8 mouse cellular contexts compared by ENCODE assay signal in genomic region chrX:168124043-168124442, GRCm38 (mm10).
A peak's percentile ranks its signal among the peaks of the same experiment; 100 is the strongest.
DNase-seq lines count a peak whose midpoint lies in the region; ATAC-seq and TF ChIP-seq lines count a peak whose summit lies in the region.

No protein-coding gene starts in this region.

- H3K27ac ChIP-seq in neural tube, embryonic 11.5 days (ENCODE audit: low read depth, low read length) = no peak overlapping the region
- H3K27ac ChIP-seq in limb, embryonic 13.5 days = no peak overlapping the region
- no peak overlapping the region for H3K27ac ChIP-seq in stomach, postnatal 0 days (replicated peaks)

- no peak for TF ChIP-seq CTCF in stomach, postnatal 0 days (IDR thresholded peaks at IDR 0.05; ENCODE audit: low read depth)

- no peak for ATAC-seq in neural tube, embryonic 11.5 days (ENCODE audit: insufficient read depth, low FRiP score, low TSS enrichment)
- ATAC-seq in limb, embryonic 13.5 days (ENCODE audit: low FRiP score, low read depth) = no peak
- no peak for ATAC-seq in stomach, postnatal 0 days (ENCODE audit: low FRiP score, low TSS enrichment)

- H3K9ac ChIP-seq in neural tube, embryonic 11.5 days (ENCODE audit: low read length) = no peak overlapping the region
- H3K9ac ChIP-seq in limb, embryonic 13.5 days = no peak overlapping the region
- H3K9ac ChIP-seq in stomach, postnatal 0 days (ENCODE audit: low read length) = no peak overlapping the region

- no peaks in the 10 kb centered on the region for H3K36me3 ChIP-seq in neural tube, embryonic 11.5 days (ENCODE audit: control insufficient read depth, insufficient read depth, low read length)
- no peaks in the 10 kb centered on the region for H3K36me3 ChIP-seq in limb, embryonic 13.5 days
- H3K36me3 ChIP-seq in stomach, postnatal 0 days (ENCODE audit: control insufficient read depth, insufficient read depth, low read length) = no peaks in the 10 kb centered on the region

- peak; percentile 10 to 26 for DNase-seq in cerebellum, adult 18-20 months
- DNase-seq in cerebellum, postnatal 4 days (ENCODE audit: low spot score in 2 of 2) = no peak
- DNase-seq in neural tube, embryonic 11.5 days (ENCODE audit: low spot score) = no peak
- DNase-seq in neural tube, embryonic 10.5 days (ENCODE audit: extremely low spot score, low spot score) = no peak
- DNase-seq in stomach, postnatal 0 days (ENCODE audit: low spot score) = no peak
- DNase-seq in ovary, postnatal 36 days (ENCODE audit: low spot score) = no peak
- no peak for DNase-seq in spleen, postnatal 36 days (ENCODE audit: low spot score in 2 of 2)

- H3K4me2 ChIP-seq in neural tube, embryonic 11.5 days (ENCODE audit: low read depth) = peak overlapping the region; percentile 72
- H3K4me2 ChIP-seq in limb, embryonic 13.5 days (replicated peaks) = peak overlapping the region; percentile 74
- peak overlapping the region; percentile 52 for H3K4me2 ChIP-seq in stomach, postnatal 0 days (replicated peaks; ENCODE audit: low read depth)

- H3K27me3 ChIP-seq in neural tube, embryonic 11.5 days (ENCODE audit: control insufficient read depth, insufficient read depth, low read length) = peaks cover 20% of the 10 kb centered on the region
- H3K27me3 ChIP-seq in limb, embryonic 13.5 days = peaks cover 58% of the 10 kb centered on the region
- no peaks in the 10 kb centered on the region for H3K27me3 ChIP-seq in stomach, postnatal 0 days (ENCODE audit: control insufficient read depth, insufficient read depth, low read length)

- H3K9me3 ChIP-seq in neural tube, embryonic 11.5 days (ENCODE audit: control insufficient read depth, low read length) = no peaks in the 10 kb centered on the region
- no peaks in the 10 kb centered on the region for H3K9me3 ChIP-seq in limb, embryonic 13.5 days
- no peaks in the 10 kb centered on the region for H3K9me3 ChIP-seq in stomach, postnatal 0 days (ENCODE audit: control insufficient read depth, low read length)

- H3K4me3 ChIP-seq in neural tube, embryonic 11.5 days (ENCODE audit: low read depth, low read length) = no peak overlapping the region; the same call in 1 of the 2 replicates
- H3K4me3 ChIP-seq in limb, embryonic 13.5 days = peak overlapping the region; percentile 46
- no peak overlapping the region for H3K4me3 ChIP-seq in stomach, postnatal 0 days (ENCODE audit: low read depth, low read length)

- TF ChIP-seq EP300 in stomach, postnatal 0 days (optimal IDR thresholded peaks at IDR 0.05) = no peak

- H3K4me1 ChIP-seq in neural tube, embryonic 11.5 days (ENCODE audit: control insufficient read depth, insufficient read depth, low read length) = no peaks in the 10 kb centered on the region
- H3K4me1 ChIP-seq in limb, embryonic 13.5 days = no peaks in the 10 kb centered on the region
- no peaks in the 10 kb centered on the region for H3K4me1 ChIP-seq in stomach, postnatal 0 days (replicated peaks; ENCODE audit: control insufficient read depth, insufficient read depth)

- WGBS in neural tube, embryonic 11.5 days = 20% methylated on average over 8 of the region's 8 CpGs
- WGBS in limb, embryonic 13.5 days = 6% methylated on average over 8 of the region's 8 CpGs
- 19% methylated on average over 8 of the region's 8 CpGs for WGBS in stomach, postnatal 0 days

Comparison
In these comparisons a context has a peak if more than half of its experiments do, and no peak if none do; other contexts are left out.
1. DNase-seq: peak in cerebellum, adult 18-20 months (2 of 2); none in cerebellum, postnatal 4 days (0 of 2), neural tube, embryonic 11.5 days (single experiment), neural tube, embryonic 10.5 days (single experiment), stomach, postnatal 0 days (single experiment), ovary, postnatal 36 days (single experiment) and spleen, postnatal 36 days (0 of 2).
2. Peak in every context shown above with its lines, with median percentiles within 50 percentile points of each other: H3K4me2 ChIP-seq.